Mouse (Mus musculus): ENCODE measurements around the gene Cyp2d11. TPM values are rescaled to one million over a fixed set of nuclear protein-coding genes. Genes with fewer than 3 reads are reported as not detected.
A peak's percentile ranks its signal among the peaks of the same experiment; 100 is the strongest.

The Cyp2d11 gene
- polyA plus RNA-seq, 1 experiment from 2014 or later, result not detected

- Histone ChIP-seq H3K9me3 (no peaks in the 10 kb centered on the region), H3K27ac (replicated peaks) (peak overlapping the region; percentile 86), H3K4me3 (peak overlapping the region; percentile 56), H3K27me3 (0 out of 2 replicates have a peak, but pooled peaks cover 5% of the 10 kb centered on the region), H3K36me3 (peaks cover 35% of the 10 kb centered on the region), H3K4me1 (replicated peaks) (peaks cover 31% of the 10 kb centered on the region), H3K4me2 (peak overlapping the region; percentile 97), H3K9ac (peak overlapping the region; percentile 79)
- ATAC-seq (ENCODE audit: low read depth), result 0 out of 2 replicates have a peak, but pooled peaks have one; percentile 3
- 62% methylated on average over 14 of the region's 14 CpGs for WGBS
These were observed 47.1 kb downstream of the Cyp2d11 start for GRCm38 (mm10) chr15:82346580-82347302.

DNA sequence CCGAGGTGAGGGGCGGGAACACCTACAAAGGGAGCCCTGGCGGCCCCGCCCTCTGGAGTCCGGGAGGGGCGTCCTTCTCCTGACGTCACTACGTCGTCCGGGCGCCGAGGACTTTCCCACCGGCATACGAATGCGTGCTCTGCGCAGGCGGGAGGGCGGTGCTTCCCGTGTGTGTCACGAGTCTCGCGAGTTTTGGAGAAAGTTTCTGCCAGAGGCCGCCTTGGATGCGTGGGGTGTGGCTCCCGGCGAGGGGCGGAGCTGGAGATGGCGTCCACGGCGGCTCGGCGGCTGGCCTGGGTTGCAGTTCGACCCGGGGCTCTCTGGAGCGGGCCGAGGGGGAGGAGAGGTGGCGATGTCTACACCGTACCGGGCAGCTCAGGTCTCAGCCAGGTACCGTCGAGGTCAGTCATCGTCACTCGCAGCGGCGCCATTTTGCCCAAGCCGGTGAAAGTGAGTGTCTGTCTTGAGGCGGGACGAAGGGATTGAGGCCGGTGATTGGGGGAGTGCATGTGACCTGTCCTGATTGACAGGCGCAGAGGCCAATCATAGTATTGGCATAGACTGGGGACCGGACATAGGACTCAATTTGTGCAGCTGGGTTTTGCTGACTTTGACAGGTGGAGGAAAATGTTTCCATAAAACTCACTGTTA lies 47.9 kb downstream of the Cyp2d11 start:
- Histone ChIP-seq H3K4me3 (peak overlapping the region; percentile 56), H3K4me1 (replicated peaks) (peaks cover 35% of the 10 kb centered on the region), H3K4me2 (peak overlapping the region; percentile 97), H3K9ac (peak overlapping the region; percentile 79), H3K27ac (replicated peaks) (peak overlapping the region; percentile 86), H3K9me3 (no peaks in the 10 kb centered on the region), H3K36me3 (peaks cover 33% of the 10 kb centered on the region), H3K27me3 (peaks cover 10% of the 10 kb centered on the region)
- peak; percentile 99 for ATAC-seq (ENCODE audit: low read depth)
- under 1% methylated on average over 51 of the region's 51 CpGs for WGBS

GRCm38 (mm10) chr15:82344971-82345370 lies 48.9 kb downstream of the Cyp2d11 start:
- H3K9ac ChIP-seq, result no peak overlapping the region
- H3K4me3 ChIP-seq, result no peak overlapping the region
- peaks cover 37% of the 10 kb centered on the region for H3K4me1 ChIP-seq (replicated peaks)
- H3K4me2 ChIP-seq, result no peak overlapping the region
- H3K9me3 ChIP-seq, result no peaks in the 10 kb centered on the region
- no peak for ATAC-seq (ENCODE audit: low read depth)
- no peak overlapping the region for H3K27ac ChIP-seq (replicated peaks)
- H3K27me3 ChIP-seq, result peaks cover 20% of the 10 kb centered on the region
- peaks cover 23% of the 10 kb centered on the region for H3K36me3 ChIP-seq
- 93% methylated on average over 6 of the region's 6 CpGs for WGBS

- no peaks in the 10 kb centered on the region for H3K9me3 ChIP-seq
- WGBS, result 89% methylated on average over 27 of the region's 27 CpGs
- H3K4me2 ChIP-seq, result no peak overlapping the region
- no peak overlapping the region for H3K27ac ChIP-seq (replicated peaks)
- no peak for ATAC-seq (ENCODE audit: low read depth)
- H3K4me3 ChIP-seq, result no peak overlapping the region
- H3K36me3 ChIP-seq, result peaks cover 9% of the 10 kb centered on the region
- H3K9ac ChIP-seq, result no peak overlapping the region
- peaks cover 25% of the 10 kb centered on the region for H3K27me3 ChIP-seq
- H3K4me1 ChIP-seq (replicated peaks), result peaks cover 37% of the 10 kb centered on the region
These were observed 50.2 kb downstream of the Cyp2d11 start for GRCm38 (mm10) chr15:82343368-82344287.

GRCm38 (mm10) chr15:82342543-82342935 lies 51.3 kb downstream of the Cyp2d11 start:
- Histone ChIP-seq H3K27ac (replicated peaks) (no peak overlapping the region), H3K4me3 (no peak overlapping the region), H3K36me3 (no peaks in the 10 kb centered on the region), H3K9ac (no peak overlapping the region), H3K4me1 (replicated peaks) (peaks cover 36% of the 10 kb centered on the region), H3K27me3 (peaks cover 25% of the 10 kb centered on the region), H3K4me2 (0 out of 2 replicates have a peak overlapping the region, but pooled peaks have one; percentile 54), H3K9me3 (no peaks in the 10 kb centered on the region)
- WGBS, result 86% methylated on average over 5 of the region's 5 CpGs
- no peak for ATAC-seq (ENCODE audit: low read depth)

- ATAC-seq (ENCODE audit: low read depth), result no peak
- H3K27ac ChIP-seq (replicated peaks), result peak overlapping the region; percentile 28; the same call in 1 of the 2 replicates
- H3K36me3 ChIP-seq, result no peaks in the 10 kb centered on the region
- WGBS, result 68% methylated on average over 15 of the region's 15 CpGs
- H3K4me2 ChIP-seq, result peak overlapping the region; percentile 54
- H3K4me1 ChIP-seq (replicated peaks), result peaks cover 36% of the 10 kb centered on the region
- peaks cover 25% of the 10 kb centered on the region for H3K27me3 ChIP-seq
- H3K9me3 ChIP-seq, result no peaks in the 10 kb centered on the region
- peak overlapping the region; percentile 65 for H3K9ac ChIP-seq
- H3K4me3 ChIP-seq, result peak overlapping the region; percentile 34; the same call in 1 of the 2 replicates
These were observed 51.9 kb downstream of the Cyp2d11 start for GRCm38 (mm10) chr15:82341675-82342542.

- Histone ChIP-seq H3K36me3 (no peaks in the 10 kb centered on the region; the same call in 1 of the 2 replicates), H3K4me3 (peak overlapping the region; percentile 34), H3K27ac (replicated peaks) (peak overlapping the region; percentile 28; the same call in 1 of the 2 replicates), H3K4me1 (replicated peaks) (peaks cover 39% of the 10 kb centered on the region), H3K4me2 (peak overlapping the region; percentile 54), H3K9me3 (no peaks in the 10 kb centered on the region), H3K9ac (peak overlapping the region; percentile 65), H3K27me3 (peaks cover 25% of the 10 kb centered on the region)
- ATAC-seq (ENCODE audit: low read depth), result no peak
- 3% methylated on average over 31 of the region's 40 CpGs for WGBS
These were observed 52.8 kb downstream of the Cyp2d11 start for GRCm38 (mm10) chr15:82341036-82341501.

GRCm38 (mm10) chr15:82340414-82341035 lies 53.3 kb downstream of the Cyp2d11 start:
- Histone ChIP-seq H3K4me1 (replicated peaks) (peaks cover 39% of the 10 kb centered on the region), H3K27me3 (peaks cover 25% of the 10 kb centered on the region), H3K4me3 (peak overlapping the region; percentile 34), H3K9ac (peak overlapping the region; percentile 65), H3K4me2 (peak overlapping the region; percentile 54), H3K27ac (replicated peaks) (peak overlapping the region; percentile 28; the same call in 1 of the 2 replicates), H3K36me3 (peaks cover 4% of the 10 kb centered on the region), H3K9me3 (no peaks in the 10 kb centered on the region)
- no peak for ATAC-seq (ENCODE audit: low read depth)
- 47% methylated on average over 21 of the region's 21 CpGs for WGBS

DNA sequence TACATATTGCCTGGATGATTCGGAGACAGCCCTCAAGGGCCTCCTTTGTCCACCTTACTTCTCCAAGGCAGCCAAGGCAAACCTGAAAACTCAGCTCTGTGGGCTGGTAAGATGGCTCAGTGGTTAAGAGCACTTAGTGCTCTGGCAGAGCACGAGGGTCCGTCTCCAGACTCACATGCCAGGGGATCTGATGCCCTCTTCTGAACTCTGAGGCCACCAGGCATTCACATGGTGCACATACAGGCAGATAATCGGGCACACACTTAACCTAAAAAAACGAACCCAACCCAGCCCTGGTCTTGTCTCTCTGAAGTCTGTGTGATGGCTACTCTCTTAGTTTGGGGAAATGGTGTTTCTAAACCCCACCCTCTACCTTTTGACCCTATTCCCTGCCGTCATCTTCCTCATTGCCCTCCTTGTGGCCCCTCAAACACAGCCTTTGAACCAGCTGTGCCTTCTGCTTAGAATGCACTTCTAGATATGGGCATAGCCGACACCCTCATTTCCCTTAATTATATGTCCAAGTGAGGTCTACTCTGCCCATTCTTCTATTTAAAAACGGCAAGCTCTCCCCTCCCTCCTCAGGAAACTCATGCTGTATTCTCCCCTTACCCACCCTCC lies 54.1 kb downstream of the Cyp2d11 start:
- Histone ChIP-seq H3K36me3 (peaks cover 12% of the 10 kb centered on the region), H3K27me3 (peaks cover 25% of the 10 kb centered on the region), H3K4me3 (no peak overlapping the region), H3K4me2 (0 out of 2 replicates have a peak overlapping the region, but pooled peaks have one; percentile 65), H3K9me3 (no peaks in the 10 kb centered on the region), H3K27ac (replicated peaks) (no peak overlapping the region; the same call in 1 of the 2 replicates), H3K4me1 (replicated peaks) (peaks cover 39% of the 10 kb centered on the region), H3K9ac (no peak overlapping the region)
- no peak for ATAC-seq (ENCODE audit: low read depth)
- WGBS, result 78% methylated on average over 8 of the region's 8 CpGs

All from neural tube, embryonic 13.5 days (tissue).